Mouse (Mus musculus) thymus, adult 2 months (tissue): ENCODE data around the gene Cfap46.

Experiments
- CTCF ChIP-seq: fragments of 200-500 bp; IDR thresholded peaks from 2 replicates; pipeline ENCODE4 v1.5.1; 2012; ENCODE audit warnings: mild to moderate bottlenecking, control low read depth, low read length, moderate library complexity, borderline replicate concordance; ENCODE audit not compliant: control insufficient read depth, poor library complexity, insufficient read depth; ENCODE audit errors: extremely low read depth
- POLR2A ChIP-seq: fragments of 200-500 bp; IDR thresholded peaks from 2 replicates; pipeline ENCODE4 v1.6.1; 2012; ENCODE audit warnings: mild to moderate bottlenecking, low read length, control low read depth, moderate library complexity; ENCODE audit not compliant: control insufficient read depth, poor library complexity, insufficient read depth; ENCODE audit errors: extremely low read depth

DNA sequence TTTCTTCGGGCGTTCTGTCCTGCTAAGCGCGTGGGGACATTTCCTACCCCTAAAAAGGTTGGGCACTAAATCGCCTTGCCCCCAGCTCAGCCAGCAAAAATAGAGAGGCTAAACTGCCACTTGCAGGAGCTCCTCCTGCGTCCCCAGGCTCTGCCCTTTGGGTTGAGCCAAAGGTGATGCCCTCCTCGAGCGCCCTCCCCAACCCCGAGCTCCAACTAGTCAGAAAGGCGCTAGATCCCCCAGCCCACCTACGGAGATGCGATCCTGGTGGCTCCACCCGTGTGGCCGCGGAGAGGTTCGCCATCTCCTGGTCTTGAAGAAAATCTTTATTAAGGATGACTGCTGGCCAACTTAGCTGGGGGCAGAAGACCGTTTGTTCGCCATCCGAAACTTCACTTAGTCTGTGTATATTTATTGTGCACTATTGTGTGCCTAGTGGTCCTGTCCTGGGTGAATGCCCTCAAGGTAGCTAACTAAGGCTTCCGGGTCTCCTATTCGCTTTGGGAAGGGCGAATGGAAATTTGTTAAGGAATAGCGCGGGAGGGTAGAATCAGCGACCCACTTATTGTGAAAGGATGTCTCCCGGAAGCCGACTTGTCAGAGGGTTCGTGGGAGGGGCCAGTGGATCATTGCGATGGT, 98.3 kb downstream of the Cfap46 start:
- TF ChIP-seq CTCF, result no peak
- no peak for TF ChIP-seq POLR2A
